Mouse (Mus musculus): Measurements from ENCODE around the gene Rln1. TPM values are rescaled to one million over a fixed set of nuclear protein-coding genes. Genes with fewer than 3 reads are reported as not detected.

Rln1 gene
- polyA plus RNA-seq, 1 experiment from 2014 or later = 4.6 TPM

DNA sequence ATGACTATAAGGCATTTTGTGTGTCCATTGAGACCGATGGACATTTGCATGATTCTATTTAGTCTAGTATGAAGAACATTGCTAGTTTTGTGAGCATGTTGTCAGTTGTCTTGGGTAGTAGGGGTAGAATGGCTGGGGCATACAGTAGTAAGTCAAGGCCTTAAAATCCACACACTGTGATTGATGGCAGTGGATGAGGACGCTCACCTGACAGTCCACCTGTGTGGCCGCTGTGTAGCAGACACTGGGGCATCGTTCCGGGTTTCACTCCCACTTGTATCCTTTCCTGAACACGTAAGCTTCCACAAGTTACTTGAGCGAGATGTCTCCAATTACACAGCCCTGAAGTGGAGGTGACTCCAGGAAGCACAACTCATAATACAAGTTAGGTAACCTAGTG lies 29.1 kb upstream of the Rln1 start:
- Histone ChIP-seq H3K36me3 (ENCODE audit: control insufficient read depth, insufficient read depth, low read length) (no peaks in the 10 kb centered on the region), H3K4me2 (ENCODE audit: low read length) (no peak overlapping the region), H3K9ac (ENCODE audit: low read depth, low read length) (no peak overlapping the region), H3K4me1 (ENCODE audit: control insufficient read depth, insufficient read depth, low read depth, low read length) (peaks cover 19% of the 10 kb centered on the region), H3K9me3 (ENCODE audit: control insufficient read depth, low read length) (no peaks in the 10 kb centered on the region), H3K27ac (ENCODE audit: low read depth, low read length) (no peak overlapping the region), H3K27me3 (replicated peaks; ENCODE audit: control insufficient read depth, insufficient read depth, low read length) (no peaks in the 10 kb centered on the region), H3K4me3 (ENCODE audit: low read length) (no peak overlapping the region)
- 88% methylated on average over 7 of the region's 7 CpGs for WGBS
- ATAC-seq = no peak

DNA sequence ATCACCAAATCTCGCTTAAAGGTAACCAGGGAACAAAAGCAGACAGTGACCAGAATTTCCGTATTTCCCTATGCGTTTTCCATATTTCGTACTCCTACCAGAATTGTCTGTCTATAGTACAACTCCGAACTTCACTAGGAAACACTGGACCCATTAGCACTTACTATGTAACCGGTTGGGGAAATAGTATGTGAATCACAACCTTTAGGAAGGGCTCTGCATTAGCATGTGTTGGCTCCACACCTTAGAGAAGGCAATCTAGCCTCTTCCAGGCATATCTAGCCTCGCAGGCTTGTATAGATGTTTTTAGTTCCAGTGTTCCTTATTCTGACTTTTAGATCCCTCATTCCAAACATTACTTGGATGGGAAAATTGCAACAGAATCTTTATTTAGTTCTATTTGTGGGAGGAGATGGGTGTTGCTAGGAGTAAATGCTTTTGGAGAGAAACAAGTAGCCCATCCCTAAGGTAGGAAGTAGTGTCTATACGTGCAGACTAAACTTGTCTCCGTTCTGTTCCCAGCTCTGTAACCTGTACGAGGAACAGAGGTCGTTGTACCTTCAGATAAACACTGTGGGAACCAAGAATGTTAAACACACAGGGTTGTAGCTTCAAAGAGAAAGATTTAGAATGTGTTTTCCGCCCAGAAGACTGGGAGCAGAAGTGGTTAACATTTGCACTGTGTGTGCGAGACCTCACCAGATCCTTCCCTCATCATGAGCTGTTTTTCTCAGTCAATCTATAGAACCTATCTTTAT lies 27.9 kb upstream of the Rln1 start:
- H3K36me3 ChIP-seq (ENCODE audit: control insufficient read depth, insufficient read depth, low read length) = no peaks in the 10 kb centered on the region
- 45% methylated on average over 13 of the region's 13 CpGs for WGBS
- H3K27ac ChIP-seq (ENCODE audit: low read depth, low read length) = peak overlapping the region; percentile 69
- peak overlapping the region; percentile 71 for H3K4me2 ChIP-seq (ENCODE audit: low read length)
- H3K9ac ChIP-seq (ENCODE audit: low read depth, low read length) = peak overlapping the region; percentile 91
- no peaks in the 10 kb centered on the region for H3K27me3 ChIP-seq (replicated peaks; ENCODE audit: control insufficient read depth, insufficient read depth, low read length)
- peaks cover 16% of the 10 kb centered on the region for H3K4me1 ChIP-seq (ENCODE audit: control insufficient read depth, insufficient read depth, low read depth, low read length)
- peak; percentile 45 for ATAC-seq
- H3K4me3 ChIP-seq (ENCODE audit: low read length) = peak overlapping the region; percentile 81
- no peaks in the 10 kb centered on the region for H3K9me3 ChIP-seq (ENCODE audit: control insufficient read depth, low read length)

DNA sequence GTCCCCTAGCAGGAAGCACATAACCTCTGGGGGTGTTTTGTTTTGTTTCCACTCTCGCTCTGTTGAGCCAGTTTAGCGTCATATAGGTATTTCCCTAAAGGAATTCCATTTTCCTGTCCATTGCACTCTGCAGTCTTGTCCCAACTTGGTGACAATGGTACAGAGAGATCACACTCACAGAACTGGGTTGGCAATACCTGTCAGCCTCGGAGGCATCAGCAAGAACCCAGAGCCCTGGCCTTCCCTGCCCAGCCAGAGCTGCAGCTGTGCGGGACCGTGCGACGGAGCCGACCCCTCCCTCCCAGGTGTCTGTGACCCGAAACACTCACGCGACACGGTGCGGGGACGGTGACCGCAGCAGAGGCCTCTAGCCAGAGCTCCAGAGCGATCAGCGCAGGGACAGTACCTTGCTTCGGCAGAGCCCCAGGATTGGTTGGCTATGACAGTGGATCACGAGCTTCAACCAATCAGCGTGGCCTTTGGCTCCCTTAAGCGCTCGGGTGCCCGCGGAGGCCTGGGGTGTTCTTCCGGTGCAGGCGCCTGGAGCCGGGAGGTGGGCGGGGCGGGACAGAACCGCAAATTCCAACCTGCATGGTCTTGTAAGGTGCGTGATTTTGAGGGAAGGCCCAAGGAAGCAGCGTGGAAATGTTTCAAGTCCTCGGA lies 27.1 kb upstream of the Rln1 start:
- 1% methylated on average over 33 of the region's 33 CpGs for WGBS
- H3K27me3 ChIP-seq (replicated peaks; ENCODE audit: control insufficient read depth, insufficient read depth, low read length) = no peaks in the 10 kb centered on the region

DNA sequence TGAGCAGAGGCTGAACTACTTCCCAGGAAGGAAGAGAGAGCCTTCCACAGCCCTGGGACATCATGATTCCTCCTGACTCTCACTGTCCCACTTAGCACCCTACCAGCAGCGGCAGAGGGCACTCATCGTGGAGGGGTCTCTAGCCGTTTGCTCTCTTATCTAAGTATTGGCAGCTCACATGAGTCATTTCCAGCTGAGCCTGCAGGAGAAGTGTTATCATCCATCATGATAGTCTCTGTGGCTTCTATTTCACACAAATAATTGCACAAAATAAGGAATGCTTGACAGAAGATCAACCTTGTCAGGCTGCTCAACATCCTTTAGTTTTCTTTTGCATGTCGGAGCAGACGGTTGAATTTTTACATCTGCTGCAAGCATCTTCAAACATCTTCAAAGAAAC lies 25.8 kb upstream of the Rln1 start:
- H3K4me2 ChIP-seq (ENCODE audit: low read length) = no peak overlapping the region; the same call in 1 of the 2 replicates
- ATAC-seq = no peak
- peaks cover 18% of the 10 kb centered on the region for H3K4me1 ChIP-seq (ENCODE audit: control insufficient read depth, insufficient read depth, low read depth, low read length)
- H3K36me3 ChIP-seq (ENCODE audit: control insufficient read depth, insufficient read depth, low read length) = no peaks in the 10 kb centered on the region
- H3K9me3 ChIP-seq (ENCODE audit: control insufficient read depth, low read length) = no peaks in the 10 kb centered on the region
- H3K27ac ChIP-seq (ENCODE audit: low read depth, low read length) = no peak overlapping the region
- 91% methylated on average over 5 of the region's 5 CpGs for WGBS
- no peak overlapping the region for H3K4me3 ChIP-seq (ENCODE audit: low read length)
- no peaks in the 10 kb centered on the region for H3K27me3 ChIP-seq (replicated peaks; ENCODE audit: control insufficient read depth, insufficient read depth, low read length)
- no peak overlapping the region for H3K9ac ChIP-seq (ENCODE audit: low read depth, low read length)

More for the DNA sequence above, 27.1 kb upstream of the Rln1 start:
- Histone ChIP-seq H3K27ac (ENCODE audit: low read depth, low read length) (peak overlapping the region; percentile 82), H3K4me3 (ENCODE audit: low read length) (peak overlapping the region; percentile 81), H3K9ac (ENCODE audit: low read depth, low read length) (peak overlapping the region; percentile 91), H3K4me2 (ENCODE audit: low read length) (peak overlapping the region; percentile 71), H3K9me3 (ENCODE audit: control insufficient read depth, low read length) (no peaks in the 10 kb centered on the region), H3K36me3 (ENCODE audit: control insufficient read depth, insufficient read depth, low read length) (no peaks in the 10 kb centered on the region), H3K4me1 (ENCODE audit: control insufficient read depth, insufficient read depth, low read depth, low read length) (peaks cover 15% of the 10 kb centered on the region)
- ATAC-seq = peak; percentile 100

DNA sequence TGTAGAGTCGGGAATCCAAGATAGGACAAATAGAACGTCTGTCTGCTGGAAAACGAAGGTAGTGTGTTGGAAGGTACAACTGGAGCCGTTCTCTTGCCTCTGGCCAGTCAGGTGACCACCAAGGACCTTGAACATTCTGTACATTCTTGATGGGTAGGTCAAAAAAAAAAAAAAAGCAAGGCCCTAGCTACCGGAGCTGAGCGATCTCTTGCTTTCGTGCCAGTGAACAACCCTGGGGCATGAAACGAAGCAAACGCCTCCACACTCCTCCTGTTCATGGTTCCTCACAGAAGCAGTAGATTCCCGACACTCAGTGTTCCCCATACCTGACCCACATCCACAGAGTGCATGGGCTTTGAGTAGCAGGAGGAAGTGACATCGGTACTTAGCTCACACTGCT lies 21.8 kb upstream of the Rln1 start:
- 90% methylated on average over 11 of the region's 11 CpGs for WGBS
- no peaks in the 10 kb centered on the region for H3K36me3 ChIP-seq (ENCODE audit: control insufficient read depth, insufficient read depth, low read length)
- H3K4me3 ChIP-seq (ENCODE audit: low read length) = no peak overlapping the region
- H3K4me1 ChIP-seq (ENCODE audit: control insufficient read depth, insufficient read depth, low read depth, low read length) = peaks cover 11% of the 10 kb centered on the region
- H3K9ac ChIP-seq (ENCODE audit: low read depth, low read length) = no peak overlapping the region
- no peaks in the 10 kb centered on the region for H3K27me3 ChIP-seq (replicated peaks; ENCODE audit: control insufficient read depth, insufficient read depth, low read length)
- H3K27ac ChIP-seq (ENCODE audit: low read depth, low read length) = no peak overlapping the region
- no peak overlapping the region for H3K4me2 ChIP-seq (ENCODE audit: low read length)
- H3K9me3 ChIP-seq (ENCODE audit: control insufficient read depth, low read length) = no peaks in the 10 kb centered on the region
- ATAC-seq = no peak

DNA sequence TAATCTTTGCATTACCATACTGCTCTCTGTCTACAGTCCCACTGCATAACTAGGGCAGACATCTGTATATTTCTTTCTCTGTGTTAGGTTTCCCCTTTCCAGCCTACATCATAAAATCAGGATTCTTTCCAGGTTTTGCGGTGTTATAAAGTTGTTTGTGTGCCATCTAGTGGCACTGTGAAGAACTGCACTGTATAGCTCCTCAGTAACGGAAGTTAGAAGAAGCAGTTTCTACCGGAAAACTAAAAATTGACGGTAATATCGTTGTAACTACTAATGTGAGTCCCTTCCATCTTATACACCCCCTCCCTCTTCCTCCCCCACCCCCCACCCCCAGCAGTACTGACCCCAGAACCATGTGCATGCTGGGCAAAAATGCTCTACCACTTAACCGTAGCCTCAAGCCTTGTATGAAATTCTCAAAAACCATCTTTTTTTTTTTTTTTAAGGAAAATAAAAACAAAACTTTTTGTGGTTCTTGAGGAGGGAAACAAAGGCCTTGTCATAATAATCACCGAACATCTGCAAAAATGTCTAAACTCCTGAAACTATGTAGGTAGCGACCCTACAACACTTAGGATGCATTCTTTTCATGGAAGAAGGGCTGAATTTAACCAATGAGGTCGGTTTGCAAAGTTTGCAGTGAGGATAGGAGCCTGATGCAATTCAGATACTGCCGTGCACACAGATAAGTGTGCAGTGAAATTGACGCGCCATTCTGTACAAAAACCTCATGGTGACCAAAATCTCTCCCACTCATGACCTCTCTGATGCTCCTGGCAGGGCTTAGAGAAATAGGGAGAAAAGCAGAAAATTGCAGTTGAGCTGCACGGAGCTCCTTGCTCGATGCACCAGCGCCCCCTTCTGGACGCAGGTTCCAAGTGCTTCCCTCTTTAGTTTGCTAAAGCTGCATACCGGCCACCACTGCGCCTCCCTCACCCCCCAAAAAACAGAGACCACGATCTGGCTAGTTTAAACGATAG lies 20.7 kb upstream of the Rln1 start:
- Histone ChIP-seq H3K36me3 (ENCODE audit: control insufficient read depth, insufficient read depth, low read length) (no peaks in the 10 kb centered on the region), H3K9ac (ENCODE audit: low read depth, low read length) (no peak overlapping the region), H3K27ac (ENCODE audit: low read depth, low read length) (peak overlapping the region; percentile 26; the same call in 1 of the 2 replicates), H3K4me1 (ENCODE audit: control insufficient read depth, insufficient read depth, low read depth, low read length) (peaks cover 3% of the 10 kb centered on the region), H3K4me3 (ENCODE audit: low read length) (peak overlapping the region; percentile 27), H3K9me3 (ENCODE audit: control insufficient read depth, low read length) (no peaks in the 10 kb centered on the region), H3K27me3 (replicated peaks; ENCODE audit: control insufficient read depth, insufficient read depth, low read length) (no peaks in the 10 kb centered on the region), H3K4me2 (ENCODE audit: low read length) (peak overlapping the region; percentile 55)
- ATAC-seq = peak; percentile 71
- WGBS = 4% methylated on average over 20 of the region's 20 CpGs

DNA sequence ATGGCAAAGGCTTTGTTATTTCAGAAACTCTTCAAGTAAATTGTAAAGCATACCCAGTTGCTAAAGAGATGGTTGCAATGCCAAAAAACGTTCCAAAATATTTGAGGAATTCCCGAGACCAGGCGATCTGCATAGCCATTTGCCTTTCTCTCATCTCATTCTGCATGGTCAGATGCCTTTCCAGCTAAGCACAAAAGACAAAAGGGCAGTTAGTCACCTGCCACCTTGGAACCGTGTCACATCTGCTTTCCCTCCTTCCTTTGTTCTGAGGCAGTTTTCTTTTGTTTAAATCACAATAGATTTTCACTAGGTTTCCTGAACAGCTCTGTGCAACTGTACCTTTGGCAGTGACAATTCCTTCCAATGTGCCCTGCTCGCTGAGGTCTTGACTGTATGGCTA lies 16.5 kb upstream of the Rln1 start:
- Histone ChIP-seq H3K4me3 (ENCODE audit: low read length) (no peak overlapping the region), H3K36me3 (ENCODE audit: control insufficient read depth, insufficient read depth, low read length) (0 out of 2 replicates have a peak, but pooled peaks cover 3% of the 10 kb centered on the region), H3K27me3 (replicated peaks; ENCODE audit: control insufficient read depth, insufficient read depth, low read length) (no peaks in the 10 kb centered on the region), H3K9me3 (ENCODE audit: control insufficient read depth, low read length) (no peaks in the 10 kb centered on the region), H3K4me1 (ENCODE audit: control insufficient read depth, insufficient read depth, low read depth, low read length) (peaks cover 3% of the 10 kb centered on the region; the same call in 1 of the 2 replicates), H3K9ac (ENCODE audit: low read depth, low read length) (no peak overlapping the region), H3K4me2 (ENCODE audit: low read length) (no peak overlapping the region), H3K27ac (ENCODE audit: low read depth, low read length) (no peak overlapping the region)
- ATAC-seq = no peak
- 15% methylated on average over 5 of the region's 5 CpGs for whole genome bisulfite sequencing

DNA sequence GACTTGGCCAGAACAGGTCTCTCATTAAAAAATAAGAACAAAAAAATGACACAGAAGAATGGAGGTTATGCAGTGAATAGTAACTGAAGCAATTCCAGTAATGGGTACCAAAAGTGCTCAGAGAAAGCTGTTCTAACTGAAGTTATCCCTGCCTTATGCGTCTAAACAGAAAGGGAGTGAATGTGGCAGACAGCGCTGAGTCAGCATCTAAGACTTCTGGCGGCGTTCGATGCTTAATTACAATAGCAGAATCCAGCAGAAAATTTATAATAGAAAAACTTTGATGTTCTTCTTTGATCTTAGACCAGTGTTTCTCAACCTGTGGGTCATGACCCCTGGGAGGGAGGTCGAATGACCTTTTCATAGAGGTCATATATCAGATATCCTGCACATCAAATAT lies 11.2 kb upstream of the Rln1 start:
- no peaks in the 10 kb centered on the region for H3K9me3 ChIP-seq (ENCODE audit: control insufficient read depth, low read length)
- no peaks in the 10 kb centered on the region for H3K4me1 ChIP-seq (ENCODE audit: control insufficient read depth, insufficient read depth, low read depth, low read length)
- no peaks in the 10 kb centered on the region for H3K27me3 ChIP-seq (replicated peaks; ENCODE audit: control insufficient read depth, insufficient read depth, low read length)
- ATAC-seq = no peak
- WGBS = 72% methylated on average over 6 of the region's 6 CpGs
- no peak overlapping the region for H3K4me3 ChIP-seq (ENCODE audit: low read length)
- no peak overlapping the region for H3K27ac ChIP-seq (ENCODE audit: low read depth, low read length)
- no peak overlapping the region for H3K9ac ChIP-seq (ENCODE audit: low read depth, low read length)
- 0 out of 2 replicates have a peak, but pooled peaks cover 3% of the 10 kb centered on the region for H3K36me3 ChIP-seq (ENCODE audit: control insufficient read depth, insufficient read depth, low read length)
- H3K4me2 ChIP-seq (ENCODE audit: low read length) = no peak overlapping the region

Measured in hindbrain, embryonic 16.5 days (tissue).